Mouse (Mus musculus): ENCODE results near the gene Slc22a6. TPM values are rescaled to one million over a fixed set of nuclear protein-coding genes. Genes with fewer than 3 reads are reported as not detected.

Gene Slc22a6
- polyA plus RNA-seq, 1 experiment from 2014 or later = 73.8 TPM

DNA sequence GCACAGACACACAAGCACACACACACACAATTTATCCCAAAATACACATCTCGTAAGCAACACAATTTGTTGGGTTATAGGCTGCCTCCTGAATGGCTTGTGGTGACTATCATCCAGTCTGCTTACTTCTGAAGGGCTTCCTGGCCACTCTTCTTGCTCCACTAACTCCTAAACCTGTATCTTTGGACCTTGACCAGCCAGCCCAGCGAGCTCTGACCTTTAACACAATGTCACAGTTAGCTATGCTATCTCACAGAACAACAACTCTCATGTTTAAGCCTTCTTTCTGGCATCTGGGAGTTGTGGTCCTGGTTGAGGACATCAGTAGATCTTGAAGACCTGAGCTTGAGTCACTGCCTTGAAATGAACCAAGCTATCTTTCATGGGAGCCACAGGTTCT is 18.6 kb upstream of the Slc22a6 start:
- H3K27ac ChIP-seq = no peak overlapping the region
- 70% methylated on average over 2 of the region's 2 CpGs for WGBS
- no peak for DNase-seq (ENCODE audit: low spot score)

DNA sequence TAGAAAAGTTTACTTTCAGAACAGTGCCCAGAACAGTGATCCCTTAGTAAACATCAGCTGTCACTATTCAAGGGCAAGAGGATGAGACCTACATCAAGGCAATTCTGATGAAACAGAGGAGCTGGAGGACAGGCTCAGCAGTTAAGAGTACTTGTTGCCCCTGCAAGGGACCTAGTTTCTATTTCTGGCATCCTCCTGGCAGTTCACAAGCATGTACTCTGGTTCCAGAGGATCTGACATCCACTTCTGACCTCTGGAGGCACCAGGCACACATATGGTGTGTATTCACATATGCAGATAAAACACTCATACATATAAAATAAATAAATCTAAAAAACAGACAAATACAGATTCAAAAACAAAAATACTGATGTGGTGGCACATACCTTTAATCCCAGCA is 15.9 kb upstream of the Slc22a6 start:
- Histone ChIP-seq H3K27ac (no peak overlapping the region), H3K9me3 (replicated peaks; ENCODE audit: low read length) (no peaks in the 10 kb centered on the region), H3K4me3 (replicated peaks; ENCODE audit: low read depth, low read length) (no peak overlapping the region), H3K9ac (ENCODE audit: low read depth, low read length) (no peak overlapping the region), H3K36me3 (ENCODE audit: insufficient read depth, low read length) (no peaks in the 10 kb centered on the region), H3K4me2 (ENCODE audit: low read length) (no peak overlapping the region), H3K4me1 (replicated peaks; ENCODE audit: insufficient read depth, low read length) (0 out of 2 replicates have a peak, but pooled peaks cover 4% of the 10 kb centered on the region), H3K27me3 (ENCODE audit: insufficient read depth, low read length) (no peaks in the 10 kb centered on the region)
- no peak for TF ChIP-seq CTCF (IDR thresholded peaks at IDR 0.05; ENCODE audit: low read depth)
- no peak for DNase-seq (ENCODE audit: low spot score)
- no peak for ATAC-seq (replicated peaks; ENCODE audit: low FRiP score, low read depth)

More for the DNA sequence above, 18.6 kb upstream of the Slc22a6 start:
- Histone ChIP-seq H3K9me3 (replicated peaks; ENCODE audit: low read length) (no peaks in the 10 kb centered on the region), H3K4me3 (replicated peaks; ENCODE audit: low read depth, low read length) (no peak overlapping the region), H3K27me3 (ENCODE audit: insufficient read depth, low read length) (no peaks in the 10 kb centered on the region), H3K4me2 (ENCODE audit: low read length) (no peak overlapping the region), H3K4me1 (replicated peaks; ENCODE audit: insufficient read depth, low read length) (0 out of 2 replicates have a peak, but pooled peaks cover 4% of the 10 kb centered on the region), H3K36me3 (ENCODE audit: insufficient read depth, low read length) (no peaks in the 10 kb centered on the region), H3K9ac (ENCODE audit: low read depth, low read length) (no peak overlapping the region)
- no peak for ATAC-seq (replicated peaks; ENCODE audit: low FRiP score, low read depth)
- TF ChIP-seq CTCF (IDR thresholded peaks at IDR 0.05; ENCODE audit: low read depth) = no peak

DNA sequence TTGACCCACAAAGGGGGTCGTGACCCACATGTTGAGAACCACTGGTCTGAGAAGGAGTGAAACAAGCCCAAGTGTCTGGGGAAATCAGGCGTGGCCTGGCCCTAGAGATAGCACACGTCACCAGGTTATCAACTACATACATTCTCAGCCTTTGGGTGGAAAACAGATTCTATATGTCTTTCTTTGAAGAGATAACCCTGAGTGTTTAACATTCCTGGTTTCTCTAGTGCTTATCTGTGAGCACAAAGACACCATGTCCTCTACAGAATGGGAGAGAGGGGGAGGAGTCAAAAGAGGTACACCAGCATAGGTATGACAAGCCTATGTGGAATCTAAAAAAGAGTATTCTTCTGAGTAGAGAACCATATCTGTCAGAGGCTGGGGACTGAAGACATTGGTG is 14.9 kb upstream of the Slc22a6 start:
- Histone ChIP-seq H3K4me1 (replicated peaks; ENCODE audit: insufficient read depth, low read length) (no peaks in the 10 kb centered on the region), H3K4me3 (replicated peaks; ENCODE audit: low read depth, low read length) (no peak overlapping the region), H3K27ac (no peak overlapping the region), H3K27me3 (ENCODE audit: insufficient read depth, low read length) (no peaks in the 10 kb centered on the region), H3K36me3 (ENCODE audit: insufficient read depth, low read length) (no peaks in the 10 kb centered on the region), H3K9ac (ENCODE audit: low read depth, low read length) (no peak overlapping the region), H3K4me2 (ENCODE audit: low read length) (no peak overlapping the region), H3K9me3 (replicated peaks; ENCODE audit: low read length) (no peaks in the 10 kb centered on the region)
- no peak for TF ChIP-seq CTCF (IDR thresholded peaks at IDR 0.05; ENCODE audit: low read depth)
- no peak for DNase-seq (ENCODE audit: low spot score)
- ATAC-seq (replicated peaks; ENCODE audit: low FRiP score, low read depth) = no peak
- WGBS = 62% methylated on average over 3 of the region's 3 CpGs

DNA sequence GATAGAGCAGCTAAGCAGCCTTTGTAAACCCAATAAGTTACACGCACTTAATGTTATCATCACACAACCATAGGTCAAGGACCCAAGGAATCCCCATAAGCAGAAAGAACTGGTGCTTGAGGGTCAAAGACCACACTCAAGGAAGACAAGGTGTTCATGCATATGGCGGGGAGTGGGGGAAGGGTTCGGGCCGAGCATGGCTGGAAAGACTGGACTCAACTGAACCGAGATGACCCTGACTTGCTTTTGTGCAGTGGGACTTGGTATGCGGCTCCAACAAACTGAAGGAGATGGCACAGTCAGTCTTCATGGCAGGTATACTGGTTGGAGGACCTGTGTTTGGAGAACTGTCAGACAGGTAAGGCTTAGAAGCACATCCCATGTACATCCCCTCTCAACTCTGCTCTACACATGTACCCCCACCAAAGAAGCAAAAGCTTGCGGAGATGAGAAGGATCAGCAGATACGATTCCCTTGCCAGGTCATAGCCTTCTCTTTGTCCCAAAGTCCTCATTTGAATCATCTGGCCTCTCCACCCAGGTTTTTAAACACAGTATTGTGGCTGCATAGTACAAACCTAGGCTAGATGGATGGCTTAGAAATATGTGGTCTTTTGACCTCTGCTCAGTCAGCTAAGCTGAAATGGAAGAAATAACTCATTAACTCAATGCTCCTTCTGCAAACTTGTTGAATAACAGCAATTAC is 13.2 kb upstream of the Slc22a6 start:
- peak; percentile 80 for ATAC-seq (replicated peaks; ENCODE audit: low FRiP score, low read depth)
- H3K36me3 ChIP-seq (ENCODE audit: insufficient read depth, low read length) = no peaks in the 10 kb centered on the region

DNA sequence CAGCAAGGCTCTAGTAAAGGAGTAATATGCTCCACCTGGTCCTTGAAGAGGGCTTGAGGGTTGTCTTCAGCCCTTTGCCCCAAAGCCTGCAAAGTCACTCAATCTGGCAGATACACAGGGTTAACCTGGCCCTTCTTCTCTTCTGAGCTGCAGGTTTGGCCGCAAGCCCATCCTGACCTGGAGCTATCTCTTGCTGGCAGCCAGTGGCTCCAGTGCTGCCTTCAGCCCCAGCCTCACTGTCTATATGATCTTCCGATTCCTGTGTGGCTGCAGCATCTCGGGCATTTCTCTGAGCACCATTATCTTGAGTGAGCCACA is 12.6 kb upstream of the Slc22a6 start:
- H3K36me3 ChIP-seq (ENCODE audit: insufficient read depth, low read length) = no peaks in the 10 kb centered on the region
- no peak for ATAC-seq (replicated peaks; ENCODE audit: low FRiP score, low read depth)
- no peaks in the 10 kb centered on the region for H3K4me1 ChIP-seq (replicated peaks; ENCODE audit: insufficient read depth, low read length)
- no peak for TF ChIP-seq CTCF (IDR thresholded peaks at IDR 0.05; ENCODE audit: low read depth)
- peak; percentile 34 for DNase-seq (ENCODE audit: low spot score)
- no peaks in the 10 kb centered on the region for H3K9me3 ChIP-seq (replicated peaks; ENCODE audit: low read length)
- H3K4me2 ChIP-seq (ENCODE audit: low read length) = no peak overlapping the region
- H3K4me3 ChIP-seq (replicated peaks; ENCODE audit: low read depth, low read length) = no peak overlapping the region
- no peak overlapping the region for H3K9ac ChIP-seq (ENCODE audit: low read depth, low read length)
- no peaks in the 10 kb centered on the region for H3K27me3 ChIP-seq (ENCODE audit: insufficient read depth, low read length)
- 0 out of 2 replicates have a peak overlapping the region, but pooled peaks have one; percentile 42 for H3K27ac ChIP-seq
- WGBS = 79% methylated on average over 3 of the region's 3 CpGs

More for the DNA sequence above, 13.2 kb upstream of the Slc22a6 start:
- Histone ChIP-seq H3K4me1 (replicated peaks; ENCODE audit: insufficient read depth, low read length) (no peaks in the 10 kb centered on the region), H3K9me3 (replicated peaks; ENCODE audit: low read length) (no peaks in the 10 kb centered on the region), H3K4me3 (replicated peaks; ENCODE audit: low read depth, low read length) (no peak overlapping the region), H3K27me3 (ENCODE audit: insufficient read depth, low read length) (no peaks in the 10 kb centered on the region), H3K27ac (no peak overlapping the region), H3K9ac (ENCODE audit: low read depth, low read length) (no peak overlapping the region), H3K4me2 (ENCODE audit: low read length) (no peak overlapping the region)
- 84% methylated on average over 8 of the region's 8 CpGs for WGBS
- no peak for DNase-seq (ENCODE audit: low spot score)
- no peak for TF ChIP-seq CTCF (IDR thresholded peaks at IDR 0.05; ENCODE audit: low read depth)

DNA sequence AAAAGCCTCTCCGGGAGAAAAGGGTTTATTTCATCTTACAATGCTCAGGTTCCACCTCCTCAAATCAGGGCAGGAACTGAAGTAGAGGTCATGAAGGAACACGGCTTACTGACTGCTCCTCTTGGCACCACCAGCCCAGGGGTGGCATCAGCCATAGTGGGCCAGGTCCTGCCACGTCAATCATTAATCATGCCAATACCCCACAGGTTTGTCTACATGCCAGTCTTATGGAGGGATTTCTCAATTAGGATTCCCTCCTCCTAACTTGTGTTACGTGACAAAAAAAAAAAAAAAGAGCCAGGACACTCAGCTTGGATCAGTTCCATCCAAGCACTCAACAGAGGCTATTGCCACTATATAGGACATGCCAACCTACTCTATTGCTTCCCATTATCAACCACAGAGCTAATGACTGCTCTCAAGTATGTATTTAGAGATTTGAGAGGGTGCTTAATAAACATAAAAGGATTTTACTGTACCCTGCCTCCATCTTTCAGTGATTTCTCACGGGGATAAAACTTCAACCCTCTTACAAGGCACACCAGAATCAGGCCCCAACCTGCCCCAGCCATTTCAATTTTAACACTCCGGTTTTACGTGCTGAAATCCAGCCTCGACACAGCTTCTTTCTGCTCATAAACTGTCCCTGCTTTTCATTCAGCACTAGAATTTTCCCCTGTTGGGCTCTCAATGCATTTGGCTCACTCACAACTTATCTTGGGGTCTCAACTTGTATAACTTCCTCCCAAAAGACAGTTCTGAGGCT is 6.3 kb upstream of the Slc22a6 start:
- no peaks in the 10 kb centered on the region for H3K4me1 ChIP-seq (replicated peaks; ENCODE audit: insufficient read depth, low read length)
- WGBS = 80% methylated on average over 8 of the region's 8 CpGs

More for the DNA sequence above, 6.3 kb upstream of the Slc22a6 start:
- TF ChIP-seq CTCF (IDR thresholded peaks at IDR 0.05; ENCODE audit: low read depth) = no peak
- Histone ChIP-seq H3K4me3 (replicated peaks; ENCODE audit: low read depth, low read length) (no peak overlapping the region), H3K36me3 (ENCODE audit: insufficient read depth, low read length) (no peaks in the 10 kb centered on the region), H3K4me2 (ENCODE audit: low read length) (no peak overlapping the region), H3K9me3 (replicated peaks; ENCODE audit: low read length) (no peaks in the 10 kb centered on the region), H3K27ac (no peak overlapping the region), H3K9ac (ENCODE audit: low read depth, low read length) (no peak overlapping the region), H3K27me3 (ENCODE audit: insufficient read depth, low read length) (no peaks in the 10 kb centered on the region)
- DNase-seq (ENCODE audit: low spot score) = no peak
- ATAC-seq (replicated peaks; ENCODE audit: low FRiP score, low read depth) = no peak
